Mouse (Mus musculus) yolk sac, embryonic 10.5 days (tissue): ENCODE results near the gene Klhl18.
"Not testable (repeated sequence)": the region's sequence is repeated elsewhere in the genome, so short reads cannot be mapped to it uniquely, and the experiment has no call there.

Experiments
- DNase-seq: peaks from one replicate; pipeline ENCODE4 v3.0.0-alpha.2; 2017; ENCODE audit warnings: low spot score

The Klhl18 gene

DNA sequence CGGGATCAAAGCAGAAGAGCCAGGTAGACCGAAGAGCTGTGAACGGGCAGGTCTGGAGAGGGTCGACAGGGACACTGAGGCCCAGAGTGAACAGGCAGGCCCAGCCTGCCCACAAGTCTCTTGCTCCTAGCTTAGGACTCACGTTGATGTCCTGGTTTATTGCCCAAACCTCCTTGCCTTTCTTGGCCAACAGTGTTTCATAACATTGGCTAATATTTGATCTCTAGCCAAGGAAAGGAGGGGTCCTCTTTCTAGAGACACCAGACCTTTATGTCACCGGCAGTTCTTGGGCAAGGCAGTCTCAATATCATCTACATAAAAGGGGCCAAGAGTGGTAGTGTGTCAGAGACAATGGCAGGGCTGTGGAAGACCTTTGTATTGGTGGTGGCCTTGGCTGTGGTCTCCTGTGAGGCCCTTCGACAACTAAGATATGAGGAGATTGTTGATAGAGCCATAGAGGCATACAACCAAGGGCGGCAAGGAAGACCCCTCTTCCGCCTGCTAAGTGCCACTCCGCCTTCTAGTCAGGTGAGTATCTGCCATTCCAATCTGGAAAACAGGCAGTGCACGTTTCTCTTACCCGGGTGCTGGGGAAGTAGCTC lies 56.9 kb downstream of the Klhl18 start, which contains the start of gene Ngp:
TSS of gene Ngp (plus strand) at position 237 of the 602 bp plus-strand sequence.
- DNase-seq = no peak

DNA sequence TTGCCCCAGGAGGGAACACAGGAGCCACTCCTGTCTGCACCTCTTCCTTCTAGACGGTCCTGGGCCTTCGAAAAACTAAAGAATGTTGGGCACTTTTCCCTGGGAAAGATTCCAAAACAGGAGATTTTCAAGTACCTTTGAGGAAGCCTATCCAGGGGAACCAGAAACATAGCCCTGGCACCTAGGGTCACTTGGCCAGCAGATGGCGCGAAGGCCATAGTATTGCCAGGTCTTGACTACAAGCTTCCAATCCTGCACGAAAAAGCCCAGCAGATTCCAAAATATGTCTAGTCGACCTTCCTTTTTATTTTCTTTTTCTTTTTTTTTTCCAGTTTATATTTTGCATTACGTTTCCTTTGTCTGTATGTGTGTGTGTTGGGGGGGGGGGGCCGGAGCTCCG lies 62.7 kb downstream of the Klhl18 start:
- DNase-seq = no peak

DNA sequence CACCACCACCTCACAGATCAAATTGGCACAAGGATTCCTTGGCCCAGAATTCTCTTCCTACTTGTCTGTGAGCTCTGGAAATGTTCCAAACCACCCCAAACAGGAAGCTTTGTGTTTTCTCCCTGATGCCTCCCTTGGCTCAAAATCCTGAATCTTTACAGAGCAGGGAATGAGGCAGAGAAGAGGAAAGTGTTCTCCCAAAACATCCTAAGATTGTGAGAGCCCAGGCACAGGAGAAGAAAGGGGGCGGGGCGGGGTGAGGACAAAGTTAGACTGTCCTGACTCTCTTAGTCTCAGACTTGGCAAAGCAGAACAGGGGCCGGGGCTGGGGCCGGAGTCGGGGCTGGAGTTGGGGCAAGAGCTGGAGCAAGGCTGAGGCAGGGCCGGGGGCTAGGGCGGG lies 63.6 kb downstream of the Klhl18 start:
- DNase-seq = no peak

DNA sequence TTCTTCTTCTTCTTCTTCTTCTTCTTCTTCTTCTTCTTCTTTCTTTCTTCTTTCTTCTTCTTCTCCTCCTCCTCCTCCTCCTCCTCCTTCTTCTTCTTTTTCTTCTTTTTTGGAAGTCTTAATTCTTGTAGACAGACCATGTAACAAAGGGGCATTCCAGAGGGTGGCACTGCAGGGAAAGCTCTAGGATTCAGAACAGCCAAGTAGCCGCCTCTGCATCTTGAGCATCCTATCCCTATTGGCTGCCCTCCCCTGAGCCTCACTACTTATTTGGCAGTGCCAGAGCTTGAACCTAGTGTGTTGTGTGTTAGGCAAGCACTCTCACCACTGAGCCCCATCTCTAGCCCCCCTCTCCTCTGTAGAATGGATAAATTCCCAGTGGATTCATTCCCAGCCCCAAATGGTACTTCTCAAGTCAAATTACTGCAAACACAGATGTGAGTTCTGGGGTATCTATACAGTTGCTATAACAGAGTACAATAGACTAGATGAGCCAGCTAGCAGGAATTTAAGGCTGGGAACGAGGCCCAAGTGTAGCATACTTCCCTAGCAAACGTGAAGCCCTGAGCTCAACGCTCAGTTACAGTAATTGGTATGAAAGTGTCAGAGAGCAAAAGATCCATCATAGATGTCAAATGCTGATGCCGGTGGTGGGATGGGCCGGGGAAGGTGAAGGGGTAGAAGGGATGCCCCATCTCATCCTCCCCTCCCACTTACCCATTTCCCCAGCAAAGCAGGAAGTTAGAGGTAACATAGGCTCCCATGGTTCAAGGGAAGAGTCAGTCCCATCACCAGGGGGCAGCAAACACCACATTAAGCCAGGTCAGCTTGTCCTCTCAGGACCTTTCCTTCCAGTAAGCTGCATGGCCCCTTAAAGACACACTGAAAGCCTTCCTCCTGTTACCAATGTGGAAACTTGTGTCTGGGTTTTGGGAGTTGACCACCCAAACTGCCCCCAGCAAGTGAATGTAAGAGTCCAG lies 65.3 kb downstream of the Klhl18 start:
- DNase-seq = peak; percentile 70

DNA sequence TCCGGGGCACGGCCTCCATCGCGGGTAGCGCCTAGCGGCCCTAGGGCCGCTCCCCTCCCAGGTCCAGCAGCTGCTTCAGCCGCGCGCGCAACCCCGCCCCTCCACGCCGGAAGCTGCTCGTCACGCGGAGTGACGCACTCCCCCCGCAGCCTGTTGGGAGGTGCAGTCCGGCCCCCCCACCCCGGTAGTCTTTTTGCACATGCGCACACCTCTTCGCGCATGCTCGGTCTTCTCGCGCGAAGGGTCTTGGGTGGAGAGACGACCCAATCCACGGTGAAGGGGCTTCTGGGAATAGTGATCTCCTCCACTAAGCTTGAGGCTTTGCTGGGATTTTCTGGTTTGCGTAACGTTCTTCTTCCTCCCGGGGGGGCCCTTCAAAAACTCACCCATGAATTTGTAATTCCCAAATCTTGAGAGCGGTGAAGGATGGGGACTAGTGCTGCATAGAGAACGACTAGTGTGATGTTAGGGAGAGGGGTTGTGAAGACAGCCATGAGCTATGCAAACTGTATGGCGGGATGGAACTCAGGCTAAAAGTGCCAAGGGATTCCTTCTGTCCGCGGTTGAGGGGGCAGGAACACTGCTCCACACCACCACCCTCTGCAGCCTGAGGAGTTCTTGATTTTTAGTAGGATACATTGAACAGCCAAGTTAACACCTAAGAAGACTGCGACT lies 68.3 kb downstream of the Klhl18 start, which contains the start of gene Ptpn23:
TSS of gene Ptpn23 (minus strand) at position 115 of the 675 bp plus-strand sequence.
- peak; percentile 98 for DNase-seq

DNA sequence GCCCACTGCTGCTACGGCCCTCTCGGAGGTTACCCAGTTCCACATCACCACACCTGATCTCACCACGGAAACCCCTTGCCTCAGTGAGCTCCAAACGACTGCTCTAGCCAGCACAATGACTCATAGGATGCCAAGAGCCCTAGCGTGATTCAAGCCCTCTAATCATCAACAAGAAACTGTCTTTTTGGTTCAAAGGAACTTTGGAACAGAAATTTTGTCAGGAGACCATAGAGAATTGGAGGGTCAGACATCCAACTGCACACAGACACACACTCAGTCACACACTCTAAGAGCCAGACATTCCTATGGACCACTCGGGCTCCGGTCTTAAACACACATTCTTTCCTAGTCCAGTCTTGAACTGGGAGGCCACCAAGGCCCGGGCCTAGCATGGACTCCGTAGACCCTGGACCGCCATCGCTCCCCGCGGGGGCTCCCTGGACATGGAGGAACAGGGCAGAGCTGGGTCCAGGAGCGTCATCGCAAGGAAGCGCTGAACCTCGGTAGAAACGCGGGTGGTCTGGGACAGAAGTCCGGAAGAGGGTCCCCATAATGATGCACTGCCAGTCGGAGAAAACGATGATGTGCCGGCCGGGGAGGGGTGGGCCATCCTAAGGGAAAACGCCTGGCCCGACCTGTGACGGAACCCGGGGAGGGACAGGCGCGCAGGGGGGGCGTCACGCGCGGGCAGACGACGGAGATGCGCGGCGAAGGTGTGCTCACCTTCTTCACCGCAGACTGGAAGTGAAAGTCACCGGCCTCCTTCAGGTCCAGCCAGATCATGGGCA lies 69.0 kb downstream of the Klhl18 start:
- no peak for DNase-seq

DNA sequence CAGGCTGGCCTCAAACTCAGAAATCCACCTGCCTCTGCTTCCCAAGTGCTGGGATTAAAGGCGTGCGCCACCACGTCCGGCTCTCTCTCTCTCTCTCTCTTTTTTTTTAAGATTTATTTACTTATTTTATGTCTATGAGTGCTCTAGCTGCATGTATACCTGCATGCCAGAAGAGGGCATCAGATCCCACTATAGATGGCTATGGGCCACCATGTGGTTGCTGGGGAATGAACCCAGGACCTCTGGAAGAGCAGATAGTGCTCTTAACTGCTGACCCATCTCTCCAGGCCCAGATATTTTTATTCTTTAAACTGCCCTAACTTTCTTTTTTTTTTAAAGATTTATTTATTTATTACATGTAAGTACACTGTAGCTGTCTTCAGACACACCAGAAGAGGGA lies 73.3 kb downstream of the Klhl18 start:
- not testable (repeated sequence) for DNase-seq

DNA sequence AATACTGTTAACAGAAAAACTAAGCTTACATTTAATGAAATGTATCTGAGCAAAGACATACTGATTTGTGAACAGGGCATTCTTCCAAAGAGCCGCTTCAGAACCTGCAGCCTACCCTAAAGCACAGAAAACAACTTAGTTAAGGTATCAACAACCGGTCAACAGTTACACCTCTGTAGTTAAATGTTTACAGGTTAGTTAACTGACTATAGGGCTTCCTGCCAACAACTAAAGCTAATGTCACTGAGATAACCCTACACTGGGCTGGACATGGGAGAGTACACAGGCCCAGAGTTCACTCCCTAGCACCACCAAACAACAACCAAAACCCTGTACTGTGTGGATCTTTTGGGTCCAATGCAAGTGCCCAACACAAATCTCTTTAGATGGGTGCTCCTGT lies 73.8 kb downstream of the Klhl18 start:
- no peak for DNase-seq

DNA sequence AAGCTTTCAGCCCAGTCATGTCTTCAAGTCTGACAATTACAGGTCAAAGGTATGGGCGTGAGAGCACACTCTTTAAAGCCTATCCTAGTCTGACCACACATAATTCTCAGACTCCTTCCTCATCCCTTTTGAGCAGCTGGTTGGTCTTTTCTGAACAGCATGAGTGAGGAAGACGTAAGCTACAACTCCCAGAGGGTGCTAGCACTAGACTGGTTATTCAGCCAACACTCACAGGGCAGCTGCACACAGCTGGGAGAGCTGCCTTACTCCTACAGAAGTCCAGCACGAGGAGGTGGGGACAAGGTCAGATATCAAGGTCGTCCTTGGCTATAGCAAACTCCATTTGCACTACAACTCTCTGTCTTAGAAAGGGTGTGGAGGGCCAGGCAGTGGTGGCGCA lies 75.8 kb downstream of the Klhl18 start:
- DNase-seq = no peak

DNA sequence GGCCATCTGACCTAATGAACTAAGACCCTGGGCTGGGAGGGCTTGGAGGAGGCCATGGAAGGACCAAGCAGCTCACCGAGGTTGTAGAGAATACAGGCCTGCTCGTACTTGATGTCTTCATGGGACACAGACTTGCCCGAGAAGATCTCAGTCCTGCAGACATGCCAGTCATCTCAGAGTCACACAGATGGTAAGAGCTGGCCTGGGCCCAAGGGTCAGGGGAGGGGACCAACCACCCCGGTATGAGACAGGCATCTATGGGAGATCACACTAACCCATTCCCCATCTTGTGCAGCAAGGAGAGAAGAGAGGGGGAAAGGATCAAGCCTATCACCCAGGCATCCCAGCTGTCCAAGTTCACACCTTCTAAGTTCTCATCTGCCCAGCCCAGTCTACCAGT lies 83.2 kb downstream of the Klhl18 start:
- DNase-seq = no peak

DNA sequence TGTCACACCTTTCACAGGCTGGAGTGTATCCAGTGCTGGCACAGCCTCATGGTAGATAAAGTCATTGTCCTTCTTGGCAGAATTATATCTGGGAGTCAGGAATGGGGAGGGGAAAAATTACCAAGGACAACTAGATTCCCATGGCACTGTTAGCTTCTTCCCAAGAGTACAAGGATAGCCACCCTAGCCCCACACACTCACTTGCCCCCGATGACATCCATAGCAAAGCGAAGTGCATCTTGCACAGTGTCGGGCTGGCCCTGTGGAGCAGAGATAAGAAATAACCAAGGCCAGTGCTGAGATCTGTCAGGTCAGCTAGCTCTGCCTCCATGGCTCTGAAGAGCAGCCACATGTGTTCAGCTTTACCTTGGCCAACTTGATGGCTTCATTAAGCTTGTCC lies 85.7 kb downstream of the Klhl18 start:
- DNase-seq = no peak

DNA sequence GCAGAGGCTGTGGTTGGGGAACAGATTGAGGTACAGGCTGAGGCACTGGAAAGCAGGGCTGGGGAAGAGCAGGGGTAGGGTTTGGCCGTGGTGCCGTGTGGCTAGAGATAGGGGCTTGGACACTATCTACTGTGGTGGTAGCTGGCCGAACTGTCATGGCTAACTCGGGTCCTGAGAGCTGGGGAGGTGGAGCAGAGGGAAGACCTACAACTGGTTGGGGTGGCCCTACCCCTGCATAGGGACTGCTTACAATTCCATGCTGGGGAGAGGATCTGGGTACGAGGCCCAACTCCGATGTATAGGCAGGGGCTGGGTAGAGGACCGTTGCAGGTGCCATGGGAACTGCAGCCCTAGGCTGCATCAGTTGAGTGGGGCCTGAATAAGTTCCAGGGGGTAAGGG lies 88.5 kb downstream of the Klhl18 start:
- DNase-seq = no peak

DNA sequence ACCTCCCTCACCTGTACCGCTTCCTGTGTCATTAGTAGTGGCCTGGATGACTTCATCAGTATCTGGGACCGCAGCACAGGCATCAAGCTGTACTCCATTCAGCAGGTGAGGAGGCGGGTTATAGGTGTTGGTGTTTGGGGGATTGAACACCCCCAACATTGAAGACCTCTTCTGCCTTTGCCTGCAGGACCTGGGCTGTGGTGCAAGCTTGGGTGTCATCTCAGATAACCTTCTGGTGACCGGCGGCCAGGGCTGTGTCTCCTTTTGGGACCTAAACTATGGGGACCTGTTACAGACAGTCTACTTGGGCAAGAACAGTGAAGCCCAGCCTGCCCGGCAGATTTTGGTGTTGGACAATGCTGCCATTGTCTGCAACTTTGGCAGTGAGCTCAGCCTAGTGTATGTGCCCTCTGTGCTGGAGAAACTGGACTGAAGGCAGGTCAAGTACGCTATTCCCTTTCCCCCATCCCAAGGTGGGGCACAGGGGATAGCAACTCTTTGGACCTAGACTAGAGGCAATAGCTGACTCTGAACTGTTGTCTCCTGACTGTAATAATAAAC lies 92.0 kb downstream of the Klhl18 start:
- no peak for DNase-seq

DNA sequence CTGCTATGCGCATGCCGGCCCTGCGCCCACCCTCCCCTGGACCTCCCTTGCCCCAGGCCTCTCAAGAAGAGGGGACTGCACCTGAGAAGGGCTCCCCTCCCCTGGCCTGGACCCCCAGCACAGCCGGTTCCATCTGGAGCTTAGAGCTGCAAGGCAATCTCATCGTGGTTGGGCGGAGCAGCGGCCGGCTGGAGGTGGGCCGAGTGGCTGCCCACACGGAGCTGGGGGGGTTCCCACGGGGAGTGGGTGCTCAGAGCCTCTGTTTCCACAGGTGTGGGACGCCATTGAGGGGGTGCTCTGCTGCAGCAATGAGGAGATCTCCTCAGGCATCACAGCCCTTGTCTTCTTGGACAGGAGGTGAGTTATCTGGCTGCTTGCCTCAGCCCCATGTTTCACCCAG lies 95.2 kb downstream of the Klhl18 start:
- no peak for DNase-seq

DNA sequence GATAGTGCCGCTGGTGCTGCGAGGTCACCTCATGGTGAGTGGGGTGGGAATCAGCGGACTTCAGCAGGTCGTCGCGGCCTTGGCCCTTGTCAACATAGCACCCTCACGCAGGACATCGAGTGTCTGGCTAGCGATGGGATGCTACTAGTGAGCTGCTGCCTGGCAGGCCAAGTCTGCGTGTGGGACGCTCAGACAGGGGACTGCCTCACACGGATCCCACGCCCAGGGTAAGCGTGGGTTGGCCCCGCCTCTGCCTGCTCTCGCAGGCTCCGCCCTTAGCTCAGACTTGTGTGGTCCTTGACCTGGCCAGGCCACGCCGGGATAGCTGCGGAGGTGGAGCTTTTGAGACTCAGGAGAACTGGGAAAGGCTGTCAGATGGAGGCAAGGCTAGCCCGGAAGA lies 95.8 kb downstream of the Klhl18 start:
- DNase-seq = peak; percentile 27

DNA sequence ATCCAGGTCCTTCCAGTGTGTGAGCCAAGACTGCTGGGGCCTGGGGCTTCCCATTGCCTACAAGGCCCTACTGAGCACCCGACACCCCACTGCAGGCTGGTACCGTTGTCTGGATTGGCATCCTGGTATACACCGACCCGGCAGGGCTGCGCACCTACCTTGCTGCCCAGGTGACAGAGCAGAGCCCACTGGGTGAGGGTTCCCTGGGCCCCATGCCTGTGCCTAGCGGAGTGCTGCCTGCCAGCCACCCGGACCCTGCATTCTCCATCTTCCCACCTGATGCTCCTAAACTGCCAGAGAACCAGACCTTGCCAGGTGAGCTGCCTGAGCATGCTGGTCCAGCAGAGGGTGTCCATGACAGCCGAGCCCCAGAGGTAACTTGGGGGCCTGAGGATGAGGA lies 97.1 kb downstream of the Klhl18 start:
- DNase-seq = no peak

DNA sequence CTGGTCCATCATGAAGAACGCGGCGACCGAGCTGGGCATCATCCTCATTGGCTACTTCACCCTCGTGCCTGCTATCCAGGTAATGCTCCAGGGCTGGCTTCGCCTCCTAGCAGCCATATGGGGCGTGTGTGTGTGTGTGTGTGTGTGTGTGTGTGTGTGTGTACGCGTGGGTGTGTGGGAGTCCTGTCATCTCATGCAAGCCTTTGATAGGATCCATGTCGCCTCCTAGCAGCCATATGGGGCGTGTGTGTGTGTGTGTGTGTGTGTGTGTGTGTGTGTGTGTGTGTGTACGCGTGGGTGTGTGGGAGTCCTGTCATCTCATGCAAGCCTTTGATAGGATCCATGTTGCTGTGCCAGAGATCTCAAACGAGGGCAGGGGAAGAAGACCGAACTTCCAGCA lies 98.8 kb downstream of the Klhl18 start:
- DNase-seq = not testable (repeated sequence)
